Mouse (Mus musculus): ENCODE results near the gene Popdc2. TPM values are rescaled to one million over a fixed set of nuclear protein-coding genes. Genes with fewer than 3 reads are reported as not detected.

Gene Popdc2
- polyA plus RNA-seq, 1 experiment = not detected

- Histone ChIP-seq H3K4me1 (ENCODE audit: control insufficient read depth, insufficient read depth, low read length) (peaks cover 7% of the 10 kb centered on the region), H3K4me3 (ENCODE audit: insufficient read depth, low read depth, low read length) (no peak overlapping the region), H3K27ac (ENCODE audit: insufficient read depth, low read depth, low read length) (no peak overlapping the region)
- 90% methylated on average over 15 of the region's 15 CpGs for WGBS
- TF ChIP-seq POLR2A (IDR thresholded peaks at IDR 0.05; ENCODE audit: insufficient read depth, low read depth, low read length) (no peak), CTCF (IDR thresholded peaks at IDR 0.05; ENCODE audit: insufficient read depth, low read depth, low read length) (no peak)
These were observed 9.8 kb downstream of the Popdc2 start for GRCm38 (mm10) chr16:38371705-38372296.

GRCm38 (mm10) chr16:38372876-38373275 lies 10.9 kb downstream of the Popdc2 start:
- 81% methylated on average over 4 of the region's 4 CpGs for WGBS
- no peak overlapping the region for H3K27ac ChIP-seq (ENCODE audit: insufficient read depth, low read depth, low read length)
- H3K4me3 ChIP-seq (ENCODE audit: insufficient read depth, low read depth, low read length) = no peak overlapping the region
- peaks cover 10% of the 10 kb centered on the region for H3K4me1 ChIP-seq (ENCODE audit: control insufficient read depth, insufficient read depth, low read length)
- no peak for TF ChIP-seq CTCF (IDR thresholded peaks at IDR 0.05; ENCODE audit: insufficient read depth, low read depth, low read length)
- TF ChIP-seq POLR2A (IDR thresholded peaks at IDR 0.05; ENCODE audit: insufficient read depth, low read depth, low read length) = no peak

- 87% methylated on average over 10 of the region's 10 CpGs for WGBS
- H3K4me1 ChIP-seq (ENCODE audit: control insufficient read depth, insufficient read depth, low read length) = peaks cover 8% of the 10 kb centered on the region
- H3K27ac ChIP-seq (ENCODE audit: insufficient read depth, low read depth, low read length) = no peak overlapping the region
- TF ChIP-seq POLR2A (IDR thresholded peaks at IDR 0.05; ENCODE audit: insufficient read depth, low read depth, low read length) = no peak
- TF ChIP-seq CTCF (IDR thresholded peaks at IDR 0.05; ENCODE audit: insufficient read depth, low read depth, low read length) = no peak
- no peak overlapping the region for H3K4me3 ChIP-seq (ENCODE audit: insufficient read depth, low read depth, low read length)
These were observed 11.4 kb downstream of the Popdc2 start for GRCm38 (mm10) chr16:38373439-38373838.

GRCm38 (mm10) chr16:38373941-38374340 lies 11.9 kb downstream of the Popdc2 start:
- Histone ChIP-seq H3K27ac (ENCODE audit: insufficient read depth, low read depth, low read length) (no peak overlapping the region), H3K4me3 (ENCODE audit: insufficient read depth, low read depth, low read length) (no peak overlapping the region), H3K4me1 (ENCODE audit: control insufficient read depth, insufficient read depth, low read length) (peaks cover 8% of the 10 kb centered on the region; the same call in 1 of the 2 replicates)
- TF ChIP-seq CTCF (IDR thresholded peaks at IDR 0.05; ENCODE audit: insufficient read depth, low read depth, low read length) = no peak
- TF ChIP-seq POLR2A (IDR thresholded peaks at IDR 0.05; ENCODE audit: insufficient read depth, low read depth, low read length) = no peak
- 85% methylated on average over 16 of the region's 16 CpGs for WGBS

- Histone ChIP-seq H3K4me3 (ENCODE audit: insufficient read depth, low read depth, low read length) (no peak overlapping the region), H3K27ac (ENCODE audit: insufficient read depth, low read depth, low read length) (no peak overlapping the region), H3K4me1 (ENCODE audit: control insufficient read depth, insufficient read depth, low read length) (peaks cover 8% of the 10 kb centered on the region; the same call in 1 of the 2 replicates)
- 86% methylated on average over 10 of the region's 10 CpGs for WGBS
- TF ChIP-seq CTCF (IDR thresholded peaks at IDR 0.05; ENCODE audit: insufficient read depth, low read depth, low read length) (no peak), POLR2A (IDR thresholded peaks at IDR 0.05; ENCODE audit: insufficient read depth, low read depth, low read length) (no peak)
These were observed 12.6 kb downstream of the Popdc2 start for GRCm38 (mm10) chr16:38374379-38375140.

GRCm38 (mm10) chr16:38375182-38375581 lies 13.2 kb downstream of the Popdc2 start:
- WGBS = 89% methylated on average over 7 of the region's 7 CpGs
- no peak overlapping the region for H3K27ac ChIP-seq (ENCODE audit: insufficient read depth, low read depth, low read length)
- H3K4me1 ChIP-seq (ENCODE audit: control insufficient read depth, insufficient read depth, low read length) = peaks cover 8% of the 10 kb centered on the region; the same call in 1 of the 2 replicates
- TF ChIP-seq POLR2A (IDR thresholded peaks at IDR 0.05; ENCODE audit: insufficient read depth, low read depth, low read length) (no peak), CTCF (IDR thresholded peaks at IDR 0.05; ENCODE audit: insufficient read depth, low read depth, low read length) (no peak)
- no peak overlapping the region for H3K4me3 ChIP-seq (ENCODE audit: insufficient read depth, low read depth, low read length)

GRCm38 (mm10) chr16:38376163-38376840 lies 14.3 kb downstream of the Popdc2 start:
- TF ChIP-seq CTCF (IDR thresholded peaks at IDR 0.05; ENCODE audit: insufficient read depth, low read depth, low read length) (peak; percentile 32; the same call in 1 of the 2 replicates), POLR2A (IDR thresholded peaks at IDR 0.05; ENCODE audit: insufficient read depth, low read depth, low read length) (peak; percentile 48)
- Histone ChIP-seq H3K27ac (ENCODE audit: insufficient read depth, low read depth, low read length) (no peak overlapping the region), H3K4me1 (ENCODE audit: control insufficient read depth, insufficient read depth, low read length) (peaks cover 8% of the 10 kb centered on the region; the same call in 1 of the 2 replicates), H3K4me3 (ENCODE audit: insufficient read depth, low read depth, low read length) (peak overlapping the region; percentile 36)
- WGBS = 18% methylated on average over 17 of the region's 17 CpGs

- H3K4me1 ChIP-seq (ENCODE audit: control insufficient read depth, insufficient read depth, low read length) = peaks cover 8% of the 10 kb centered on the region; the same call in 1 of the 2 replicates
- H3K27ac ChIP-seq (ENCODE audit: insufficient read depth, low read depth, low read length) = no peak overlapping the region
- TF ChIP-seq POLR2A (IDR thresholded peaks at IDR 0.05; ENCODE audit: insufficient read depth, low read depth, low read length) (no peak), CTCF (IDR thresholded peaks at IDR 0.05; ENCODE audit: insufficient read depth, low read depth, low read length) (no peak)
- WGBS = 30% methylated on average over 8 of the region's 8 CpGs
- peak overlapping the region; percentile 36 for H3K4me3 ChIP-seq (ENCODE audit: insufficient read depth, low read depth, low read length)
These were observed 14.8 kb downstream of the Popdc2 start for GRCm38 (mm10) chr16:38376841-38377249.
